Mouse (Mus musculus): ENCODE results near the gene Fasn.

Fasn gene

DNA sequence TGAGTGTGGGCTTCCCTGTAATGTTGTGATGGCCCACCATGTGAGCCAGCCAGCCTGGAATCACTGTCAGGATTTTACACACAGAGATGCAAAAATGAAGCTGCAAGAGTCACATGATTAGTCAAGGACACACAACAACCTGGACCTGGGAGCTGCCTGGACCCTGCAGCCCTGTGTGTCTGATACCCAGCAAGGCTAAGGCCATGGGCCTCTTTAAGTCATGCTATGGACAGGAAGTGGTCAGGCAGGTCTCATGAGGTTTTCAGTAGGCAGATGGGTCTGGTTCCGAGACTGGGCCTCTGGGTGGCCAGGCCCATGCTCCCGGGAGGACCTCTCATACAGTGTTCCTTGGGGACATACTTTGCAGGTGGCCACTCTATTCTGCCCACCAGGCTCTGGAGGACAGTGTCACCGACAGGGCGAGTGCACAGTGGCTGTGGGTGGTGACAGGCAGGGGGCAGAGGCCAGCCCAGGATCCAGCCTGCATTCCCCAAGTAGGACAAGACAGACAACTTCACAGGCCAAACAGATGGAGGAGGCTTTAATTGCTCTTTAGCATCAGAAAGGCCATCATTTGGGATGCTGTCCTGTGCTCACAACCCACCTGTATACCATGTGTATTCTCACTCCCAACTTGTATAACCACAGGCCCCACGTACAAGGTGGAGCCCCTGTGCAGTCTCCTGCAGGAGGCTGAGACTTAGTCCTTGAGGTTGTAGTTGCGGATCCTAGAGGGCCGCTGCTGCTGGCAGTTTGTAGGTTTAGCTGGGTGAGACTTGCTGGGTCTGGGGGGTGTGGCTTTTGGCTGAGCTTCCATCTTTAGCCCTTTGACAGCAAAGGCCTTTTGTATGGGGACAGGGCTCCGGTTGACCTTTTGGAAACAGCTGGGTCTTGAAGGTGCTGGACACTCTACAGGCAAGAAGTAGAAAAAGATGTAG is 1.9 kb upstream of the Fasn start:
- no peak for DNase-seq (ENCODE audit: low spot score)

DNA sequence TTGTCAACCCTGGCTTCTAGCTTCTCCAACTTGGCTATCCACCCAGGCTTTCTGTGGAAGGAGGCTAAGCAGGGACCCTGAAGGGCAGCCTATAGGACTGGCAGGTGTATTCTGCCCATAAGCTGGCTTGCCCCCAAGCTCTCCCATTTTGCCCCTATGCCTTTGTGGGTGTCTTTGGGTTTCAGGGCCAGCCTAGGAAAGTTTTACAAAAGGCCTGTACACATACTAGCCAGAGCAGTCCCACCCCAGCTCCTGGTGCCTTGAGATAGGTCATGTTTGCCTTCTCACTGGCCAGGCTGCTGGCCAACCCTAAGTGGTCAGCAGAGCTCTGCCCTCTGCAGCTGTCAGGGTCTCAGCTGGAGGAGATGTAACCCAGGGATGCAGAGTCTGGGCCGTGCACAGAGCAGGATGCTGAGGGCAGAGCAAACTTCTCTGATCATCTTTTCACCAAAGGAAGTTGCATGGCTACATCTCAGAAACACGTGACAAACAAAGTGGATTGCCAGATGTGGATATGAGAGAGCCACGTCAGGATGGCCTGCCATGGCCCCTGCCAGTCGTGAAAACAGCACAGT is 1.0 kb upstream of the Fasn start:
- no peak for DNase-seq (ENCODE audit: low spot score)

DNA sequence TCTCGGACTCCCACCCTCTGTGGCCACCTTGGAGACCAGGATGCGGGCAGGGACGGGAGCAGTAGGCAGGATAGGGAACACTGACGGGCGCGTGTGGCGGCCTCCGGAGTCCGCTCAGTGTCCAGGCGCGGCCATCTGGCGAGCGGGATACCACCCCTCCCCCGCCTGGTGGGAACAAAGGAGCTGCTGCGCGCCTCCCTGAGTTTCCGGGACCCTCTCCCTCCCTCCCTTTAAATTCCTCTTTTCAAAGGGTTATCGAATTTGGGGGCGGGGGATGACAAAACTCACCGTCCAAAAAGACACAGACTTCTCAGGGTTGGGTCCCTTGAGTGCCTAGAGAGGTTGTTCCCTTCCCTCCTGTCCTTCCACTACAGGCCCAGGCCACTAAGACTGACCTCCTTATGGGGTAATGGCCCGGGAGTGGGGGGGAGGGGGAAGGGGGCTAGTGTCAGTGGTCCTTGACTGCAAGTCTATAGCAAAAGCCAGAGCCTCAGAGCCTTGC is 491 bp upstream of the Fasn start:
- no peak for DNase-seq (ENCODE audit: low spot score)

- no peak for DNase-seq (ENCODE audit: low spot score)
Measured at GRCm38 (mm10) chr11:120823551-120823947, 798 bp downstream of the Fasn start.

DNA sequence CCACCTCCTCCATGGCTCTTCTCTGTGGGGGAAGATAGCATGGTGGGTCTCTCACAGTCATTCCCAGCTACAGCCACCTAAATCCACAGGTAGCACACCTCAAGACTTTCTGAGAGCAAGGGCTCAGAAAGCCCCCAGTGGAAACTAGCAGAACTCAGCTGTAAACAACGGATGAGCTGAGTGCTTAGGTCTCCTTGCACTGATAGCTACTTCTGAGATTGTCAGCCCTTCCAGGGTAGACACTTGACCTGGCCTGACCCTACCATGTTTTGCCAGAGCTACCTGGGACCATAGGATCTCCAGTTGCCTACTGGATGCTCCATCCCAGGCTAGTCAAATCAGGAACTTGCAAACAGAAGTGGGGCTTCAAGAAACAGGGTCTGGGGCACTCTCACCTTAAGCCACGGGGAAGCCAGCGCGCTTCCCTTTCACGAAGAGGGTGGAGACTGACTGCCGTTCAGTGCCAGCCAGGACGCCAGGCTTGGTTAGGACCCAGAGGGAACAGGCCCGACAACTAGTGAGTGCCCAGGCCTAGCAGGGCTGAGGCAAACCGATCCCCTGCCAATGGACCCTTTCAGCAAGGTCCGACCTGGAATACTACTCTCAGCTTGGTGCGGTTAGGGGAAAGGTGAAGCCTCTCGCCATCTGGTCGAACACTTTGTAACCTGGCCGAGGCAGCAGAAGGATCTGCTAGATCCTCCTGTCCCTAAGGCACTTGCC is 1.4 kb downstream of the Fasn start:
- DNase-seq (ENCODE audit: low spot score): peak; percentile 16

DNA sequence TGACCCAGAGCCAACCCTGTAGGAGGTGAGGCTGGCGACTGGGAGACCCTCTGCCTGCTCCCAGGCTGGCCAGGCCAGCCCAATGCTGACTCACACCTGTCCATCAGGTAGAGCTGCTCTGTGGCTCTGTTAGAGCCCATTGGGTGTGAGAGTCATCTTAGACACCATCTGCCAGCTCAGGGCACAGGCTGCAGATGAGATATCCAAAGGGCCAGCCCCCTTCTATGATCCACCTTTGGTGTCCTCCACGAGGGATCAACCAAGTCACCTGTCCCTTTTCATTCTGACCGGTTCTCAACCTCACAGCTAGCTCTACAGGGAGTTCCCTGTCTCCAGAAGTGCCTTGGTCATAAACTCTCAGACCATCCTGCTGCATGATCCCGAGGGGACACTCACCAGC is 2.0 kb downstream of the Fasn start:
- DNase-seq (ENCODE audit: low spot score): no peak

DNA sequence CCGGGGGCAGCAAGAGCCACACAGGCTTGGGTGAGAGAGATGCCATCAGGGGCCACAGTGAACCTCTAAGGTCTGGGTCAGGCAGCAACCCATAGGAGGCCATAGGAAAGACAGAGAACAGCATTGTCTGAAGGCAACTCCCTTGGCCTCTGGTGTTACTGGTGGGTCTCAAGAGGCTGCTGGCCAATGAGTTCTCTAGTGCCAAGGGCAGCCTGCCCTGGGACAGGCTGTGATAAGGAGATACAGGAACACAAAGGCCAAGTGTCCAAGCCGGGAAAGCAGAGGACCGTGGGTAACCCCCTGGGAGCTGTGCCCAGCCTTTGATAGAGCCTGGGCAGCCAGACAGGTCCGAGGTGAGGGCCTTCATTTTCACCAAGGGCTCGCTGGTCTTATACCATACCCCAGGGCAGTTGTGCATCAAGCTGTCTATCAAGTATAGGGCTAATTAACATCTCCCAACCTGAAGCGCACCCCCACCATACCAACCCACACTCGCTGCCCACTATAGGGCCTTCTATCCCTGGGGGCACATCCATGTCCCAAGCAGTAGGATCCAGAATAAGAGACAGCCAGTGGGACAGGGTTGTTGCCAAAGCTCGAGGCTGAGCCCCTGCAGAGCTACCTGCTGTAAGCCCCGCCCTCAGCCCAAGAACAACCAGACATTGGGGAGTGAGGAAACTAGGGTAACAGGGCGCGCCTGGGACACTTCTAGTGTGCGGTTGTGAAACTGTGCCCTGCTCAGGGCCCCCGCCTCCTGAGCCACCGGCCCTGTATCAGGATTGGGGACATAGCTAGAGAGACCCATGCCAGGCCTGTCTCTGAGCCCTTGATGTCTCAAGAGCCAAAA is 3.0 kb downstream of the Fasn start:
- no peak for DNase-seq (ENCODE audit: low spot score)

DNA sequence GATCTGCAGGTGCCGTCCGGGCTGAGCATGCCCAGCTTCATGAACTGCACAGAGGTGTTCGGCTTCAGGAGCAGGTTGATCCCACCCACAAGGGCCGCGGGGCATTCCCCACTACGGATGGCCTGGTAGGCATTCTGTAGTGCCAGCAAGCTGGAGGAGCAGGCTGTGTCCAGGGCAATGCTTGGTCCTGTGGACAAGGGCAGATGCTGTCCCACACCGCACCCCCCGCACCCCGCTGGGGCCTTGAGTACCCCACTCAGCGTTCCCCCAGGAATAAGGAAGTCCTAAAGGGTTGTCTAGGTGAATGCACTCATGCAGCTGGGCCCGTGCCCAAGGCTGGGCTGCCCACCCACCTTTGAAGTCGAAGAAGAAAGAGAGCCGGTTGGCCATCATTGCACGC is 3.8 kb downstream of the Fasn start:
- DNase-seq (ENCODE audit: low spot score): no peak

- DNase-seq (ENCODE audit: low spot score): no peak
Measured at GRCm38 (mm10) chr11:120819556-120819955, 4.8 kb downstream of the Fasn start.

DNA sequence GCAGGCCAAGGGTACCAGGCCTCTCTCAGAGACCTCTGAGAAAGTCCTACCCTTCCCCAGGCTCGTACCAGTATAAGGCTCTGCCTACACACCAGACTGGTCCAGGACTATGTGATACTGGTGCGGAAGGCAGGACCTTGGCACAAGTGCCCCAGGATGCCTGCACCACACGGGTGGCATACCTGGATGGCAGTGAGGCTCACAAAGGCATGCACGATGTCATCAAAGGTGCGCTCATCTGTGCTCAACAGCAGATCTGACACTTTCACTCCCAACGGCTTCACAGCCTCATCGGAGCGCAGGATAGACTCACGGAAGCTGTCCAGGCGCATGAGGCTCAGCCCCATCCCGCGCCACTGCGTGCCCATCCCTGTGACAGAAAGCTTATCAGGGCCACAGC is 6.1 kb downstream of the Fasn start:
- no peak for DNase-seq (ENCODE audit: low spot score)

- DNase-seq (ENCODE audit: low spot score): no peak
Measured at GRCm38 (mm10) chr11:120817358-120817757, 7.0 kb downstream of the Fasn start.

DNA sequence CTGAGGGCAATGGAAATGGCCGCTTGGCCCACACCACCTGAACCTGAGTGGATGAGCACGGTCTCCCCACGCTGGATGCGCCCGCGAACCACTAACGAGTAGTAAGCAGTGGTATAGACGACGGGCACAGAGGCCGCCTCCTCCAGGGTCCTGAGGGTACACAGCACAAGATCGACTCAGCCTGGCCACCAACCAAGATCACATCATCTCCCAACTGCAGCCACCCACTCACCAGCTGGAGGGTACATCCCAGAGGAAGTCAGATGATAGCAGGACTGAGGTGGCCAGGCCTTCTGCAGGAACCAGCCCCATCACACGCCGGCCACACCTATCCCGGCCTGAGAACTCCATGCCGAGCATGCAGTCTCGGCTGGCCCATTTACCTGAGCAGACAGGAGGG is 12.3 kb downstream of the Fasn start:
- DNase-seq (ENCODE audit: low spot score): no peak

DNA sequence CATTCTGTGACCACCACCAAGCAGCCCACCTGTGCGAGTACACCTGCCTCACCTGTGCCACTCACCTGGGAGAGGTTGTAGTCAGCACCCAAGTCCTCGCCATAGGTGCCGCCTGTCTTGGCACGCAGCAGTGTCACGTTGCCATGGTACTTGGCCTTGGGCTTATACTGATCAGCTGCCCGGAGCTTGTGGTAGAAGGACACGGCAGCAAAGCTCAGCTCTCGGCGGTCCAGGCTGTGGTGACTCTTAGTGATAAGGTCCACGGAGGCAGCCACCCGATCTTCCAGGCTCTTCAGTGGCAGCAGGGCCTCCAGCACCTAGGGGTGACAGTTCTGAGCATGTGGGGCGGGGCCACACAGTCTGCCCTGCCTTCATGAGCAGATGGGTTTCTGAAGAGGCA is 16.3 kb downstream of the Fasn start:
- DNase-seq (ENCODE audit: low spot score): no peak

- DNase-seq (ENCODE audit: low spot score): peak; percentile 74
Measured at GRCm38 (mm10) chr11:120805375-120806298, 18.7 kb downstream of the Fasn start.

DNA sequence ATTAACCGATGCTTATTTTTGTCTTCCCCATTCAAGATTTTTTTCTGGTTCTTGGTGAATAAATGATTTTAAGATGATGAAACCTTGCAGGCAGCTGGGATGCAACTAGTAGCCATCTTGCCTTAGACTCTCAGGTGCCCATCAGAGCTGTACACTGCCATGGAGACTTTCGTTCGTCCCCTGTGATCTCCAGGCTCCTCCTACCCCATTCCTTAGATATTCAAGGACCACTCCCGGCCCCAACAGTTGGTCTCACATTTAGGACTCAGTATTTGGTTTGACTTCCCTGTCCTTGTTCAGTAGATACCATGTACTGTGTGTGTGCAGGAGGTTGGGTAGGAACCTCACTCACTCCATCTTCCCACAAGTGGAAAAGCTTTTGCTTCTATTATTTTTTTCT is 19.6 kb downstream of the Fasn start:
- no peak for DNase-seq (ENCODE audit: low spot score)

GRCm38 (mm10) chr11:120804274-120804673 is 20.1 kb downstream of the Fasn start:
- no peak for DNase-seq (ENCODE audit: low spot score)

DNA sequence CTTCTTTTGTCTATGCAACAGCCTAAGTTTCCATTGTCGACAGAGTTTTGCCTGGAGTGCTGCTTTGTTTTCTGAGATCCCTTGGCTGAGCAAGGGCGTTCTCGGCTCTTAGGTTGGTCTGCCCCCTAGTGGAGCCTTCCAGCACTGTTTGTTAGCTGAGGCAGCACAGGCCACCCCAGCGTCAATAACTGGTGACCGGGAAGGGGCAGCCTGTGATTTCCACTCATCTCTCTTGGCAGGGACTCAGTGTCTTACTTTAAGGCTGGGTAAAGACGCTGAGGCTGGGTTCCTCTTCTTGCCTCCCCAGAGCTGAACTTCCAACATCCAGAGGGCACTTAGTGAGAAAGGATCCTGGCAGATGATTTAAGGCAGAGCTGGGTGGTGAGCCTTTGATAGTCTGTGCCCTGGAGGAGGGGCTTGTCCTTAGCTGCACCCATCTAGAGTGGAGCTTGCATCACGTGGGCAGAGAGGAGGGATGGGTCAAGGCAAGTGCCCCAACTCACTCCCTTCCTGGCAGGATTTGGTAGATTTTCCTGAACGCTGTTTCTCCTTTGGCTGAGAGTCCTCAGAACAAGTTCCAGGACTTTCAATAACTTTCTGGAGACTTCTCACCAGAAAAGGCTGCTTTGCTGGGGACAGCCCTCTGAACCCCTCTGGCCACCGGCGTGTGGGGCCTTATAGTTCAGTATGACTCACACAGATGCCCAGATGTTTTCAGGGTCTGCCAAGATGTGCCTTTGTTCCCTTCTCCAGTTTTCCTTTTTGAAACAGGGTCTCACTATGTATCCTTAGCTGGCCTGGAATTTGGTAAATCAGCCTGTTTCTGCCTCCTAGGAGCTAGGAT is 24.1 kb downstream of the Fasn start:
- DNase-seq (ENCODE audit: low spot score): peak; percentile 79

GRCm38 (mm10) chr11:120799316-120799890 is 24.9 kb downstream of the Fasn start:
- DNase-seq (ENCODE audit: low spot score): no peak

GRCm38 (mm10) chr11:120798244-120798643 is 26.1 kb downstream of the Fasn start:
- DNase-seq (ENCODE audit: low spot score): no peak

GRCm38 (mm10) chr11:120796614-120796946 is 27.8 kb downstream of the Fasn start:
- DNase-seq (ENCODE audit: low spot score): no peak
